Mouse (Mus musculus) 416B (cell line): ENCODE measurements at regions not wholly inside any gene's neighbourhood (a gene's known extent, or its start where the extent isn't known, plus 50 kb on each side); places are given as distances from the start of the nearest gene placed in this dataset.

Experiments used
- DNase-seq: peaks from one replicate; pipeline ENCODE4 v3.0.0; 2011; ENCODE audit warnings: low read depth

- DNase-seq: no peak
Observed at GRCm38 (mm10) chr15:69632306-69632705, 3131.6 kb upstream of the Lrrc6 start.

- DNase-seq: peak; percentile 24
Observed at GRCm38 (mm10) chr15:69617998-69618397, 3117.3 kb upstream of the Lrrc6 start.

GRCm38 (mm10) chr15:69614048-69614447 lies 3113.3 kb upstream of the Lrrc6 start:
- DNase-seq: peak; percentile 81

GRCm38 (mm10) chr15:69591219-69592006 lies 3090.7 kb upstream of the Lrrc6 start:
- DNase-seq: no peak

GRCm38 (mm10) chr15:69588084-69588483 lies 3087.4 kb upstream of the Lrrc6 start:
- no peak for DNase-seq

- DNase-seq: no peak
Observed at GRCm38 (mm10) chr15:69576742-69577141, 3076.0 kb upstream of the Lrrc6 start.

- peak; percentile 24 for DNase-seq
Observed at GRCm38 (mm10) chr15:69575611-69576153, 3075.0 kb upstream of the Lrrc6 start.

GRCm38 (mm10) chr15:69554171-69554570 lies 3053.5 kb upstream of the Lrrc6 start:
- no peak for DNase-seq

GRCm38 (mm10) chr15:69552062-69552628 lies 3051.4 kb upstream of the Lrrc6 start:
- DNase-seq: no peak

- DNase-seq: no peak
Observed at GRCm38 (mm10) chr15:69551012-69551411, 3050.3 kb upstream of the Lrrc6 start.

- DNase-seq: no peak
Observed at GRCm38 (mm10) chr15:69526441-69527094, 3025.9 kb upstream of the Lrrc6 start.

GRCm38 (mm10) chr15:69484421-69485074 lies 2983.8 kb upstream of the Lrrc6 start:
- DNase-seq: no peak

GRCm38 (mm10) chr15:69483096-69483495 lies 2982.4 kb upstream of the Lrrc6 start:
- DNase-seq: no peak

GRCm38 (mm10) chr15:69481087-69481486 lies 2980.4 kb upstream of the Lrrc6 start:
- DNase-seq: no peak

GRCm38 (mm10) chr15:69477050-69477449 lies 2976.3 kb upstream of the Lrrc6 start:
- DNase-seq: peak; percentile 5

GRCm38 (mm10) chr15:69469566-69469965 lies 2968.9 kb upstream of the Lrrc6 start:
- no peak for DNase-seq

GRCm38 (mm10) chr15:69460581-69461194 lies 2960.0 kb upstream of the Lrrc6 start:
- no peak for DNase-seq

GRCm38 (mm10) chr15:69457473-69457872 lies 2956.8 kb upstream of the Lrrc6 start:
- DNase-seq: no peak

GRCm38 (mm10) chr15:69456191-69456770 lies 2955.6 kb upstream of the Lrrc6 start:
- DNase-seq: no peak

- no peak for DNase-seq
Observed at GRCm38 (mm10) chr15:69441008-69441407, 2940.3 kb upstream of the Lrrc6 start.

GRCm38 (mm10) chr15:69413531-69414011 lies 2912.9 kb upstream of the Lrrc6 start:
- no peak for DNase-seq
